Mouse (Mus musculus): ENCODE results near the gene Zfp300. TPM values are rescaled to one million over a fixed set of nuclear protein-coding genes. Genes with fewer than 3 reads are reported as not detected.

Gene Zfp300
- 0.58 and 0.77 TPM in 2 replicates for polyA plus RNA-seq (2015; fragmentation: Nextera tagmentation; extraction: Ambion mirVana)

GRCm38 (mm10) chrX:21088983-21089866 is at the start of gene Zfp300:
Gene Zfp300 (minus strand): TSS chrX:21089527.
- WGBS, result 16% methylated on average over 27 of the region's 27 CpGs
- peak; percentile 58 for ATAC-seq (replicated peaks; ENCODE audit: insufficient number of reproducible peaks, insufficient read depth, low FRiP score, low read depth)
- H3K4me3 ChIP-seq, result peak within 1 kb of the TSS; percentile 54
- H3K4me2 ChIP-seq, result peak within 1 kb of the TSS; percentile 67
- no peaks in the 10 kb centered on the region for H3K4me1 ChIP-seq (replicated peaks)
- no peaks in the 10 kb centered on the region for H3K27me3 ChIP-seq
- no peaks in the 10 kb centered on the region for H3K9me3 ChIP-seq (replicated peaks)
- 0 out of 2 replicates have a peak within 1 kb of the TSS, but pooled peaks have one; percentile 36 for H3K9ac ChIP-seq
- no peaks in the 10 kb centered on the region for H3K36me3 ChIP-seq
- peak within 1 kb of the TSS; percentile 68 for H3K27ac ChIP-seq

DNA sequence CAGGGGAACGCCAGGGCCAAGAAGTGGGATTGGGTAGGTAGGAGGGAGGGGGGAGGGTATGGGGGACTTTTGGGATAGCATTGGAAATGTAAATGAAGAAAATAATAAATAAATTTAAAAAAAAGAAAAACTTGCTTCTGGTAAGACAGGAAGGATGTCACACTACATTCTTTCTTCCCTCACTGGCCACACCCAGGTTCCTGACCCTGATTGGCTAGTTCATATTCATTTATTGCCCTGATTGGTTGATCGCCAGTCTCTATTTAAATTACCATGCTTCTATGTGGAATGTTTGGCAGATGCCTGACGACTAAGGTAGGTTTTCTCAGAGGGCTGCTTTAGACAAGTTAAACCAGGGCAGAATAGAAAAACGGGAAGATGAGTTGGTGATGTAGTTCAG is 26.2 kb upstream of the Zfp300 start, which contains the start of gene Ssxa1:
Gene Ssxa1 (plus strand): TSS at position 301 of the 400 bp plus-strand sequence.
- H3K36me3 ChIP-seq, result no peaks in the 10 kb centered on the region
- no peaks in the 10 kb centered on the region for H3K9me3 ChIP-seq (replicated peaks)
- H3K27me3 ChIP-seq, result no peaks in the 10 kb centered on the region
- no peak within 1 kb of the TSS for H3K9ac ChIP-seq
- no peak within 1 kb of the TSS for H3K4me2 ChIP-seq
- no peak within 1 kb of the TSS for H3K4me3 ChIP-seq
- WGBS, result 70% methylated on average over 4 of the region's 4 CpGs
- no peak for ATAC-seq (replicated peaks; ENCODE audit: insufficient number of reproducible peaks, insufficient read depth, low FRiP score, low read depth)
- no peak within 1 kb of the TSS for H3K27ac ChIP-seq
- no peaks in the 10 kb centered on the region for H3K4me1 ChIP-seq (replicated peaks)

- Histone ChIP-seq H3K4me1 (replicated peaks) (no peaks in the 10 kb centered on the region), H3K4me3 (peak overlapping the region; percentile 54), H3K4me2 (peak overlapping the region; percentile 67), H3K9me3 (replicated peaks) (no peaks in the 10 kb centered on the region), H3K27ac (peak overlapping the region; percentile 68; the same call in 1 of the 2 replicates), H3K27me3 (no peaks in the 10 kb centered on the region), H3K9ac (no peak overlapping the region), H3K36me3 (no peaks in the 10 kb centered on the region)
- no peak for ATAC-seq (replicated peaks; ENCODE audit: insufficient number of reproducible peaks, insufficient read depth, low FRiP score, low read depth)
- WGBS, result 51% methylated on average over 7 of the region's 7 CpGs
Measured at GRCm38 (mm10) chrX:21089867-21090239, 526 bp upstream of the Zfp300 start.

GRCm38 (mm10) chrX:21088645-21088982 is 713 bp downstream of the Zfp300 start:
- no peaks in the 10 kb centered on the region for H3K27me3 ChIP-seq

DNA sequence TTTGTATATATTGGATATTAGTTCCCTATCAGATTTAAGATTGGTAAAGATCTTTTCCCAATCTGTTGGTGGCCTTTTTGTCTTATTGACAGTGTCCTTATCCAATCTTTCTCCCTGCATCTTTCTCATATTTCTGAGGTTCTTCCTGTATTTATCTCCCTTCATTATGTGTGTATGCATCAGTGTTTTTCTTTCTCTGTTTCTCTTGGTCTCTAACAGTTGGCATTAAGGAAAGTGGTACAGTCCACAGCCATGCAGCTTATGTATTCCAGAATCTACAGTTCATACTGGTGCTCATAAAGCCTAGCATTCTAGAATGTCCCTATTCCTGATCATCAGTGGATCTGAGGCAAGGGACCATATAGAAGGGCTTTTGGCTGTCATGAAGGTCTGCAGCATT is 21.2 kb downstream of the Zfp300 start, which contains the start of gene Spaca5:
Gene Spaca5 (plus strand): TSS at position 301 of the 400 bp plus-strand sequence.
- H3K9ac ChIP-seq, result no peak within 1 kb of the TSS
- no peaks in the 10 kb centered on the region for H3K27me3 ChIP-seq
- H3K36me3 ChIP-seq, result no peaks in the 10 kb centered on the region
- no peaks in the 10 kb centered on the region for H3K9me3 ChIP-seq (replicated peaks)
- H3K4me1 ChIP-seq (replicated peaks), result no peaks in the 10 kb centered on the region
- no peak within 1 kb of the TSS for H3K27ac ChIP-seq
- no peak for ATAC-seq (replicated peaks; ENCODE audit: insufficient number of reproducible peaks, insufficient read depth, low FRiP score, low read depth)
- no peak within 1 kb of the TSS for H3K4me3 ChIP-seq
- no peak within 1 kb of the TSS for H3K4me2 ChIP-seq

More at GRCm38 (mm10) chrX:21088645-21088982, 713 bp downstream of the Zfp300 start:
- no peaks in the 10 kb centered on the region for H3K9me3 ChIP-seq (replicated peaks)
- H3K36me3 ChIP-seq, result no peaks in the 10 kb centered on the region
- H3K4me1 ChIP-seq (replicated peaks), result no peaks in the 10 kb centered on the region
- H3K9ac ChIP-seq, result 0 out of 2 replicates have a peak overlapping the region, but pooled peaks have one; percentile 19
- H3K4me3 ChIP-seq, result peak overlapping the region; percentile 54
- 34% methylated on average over 6 of the region's 6 CpGs for WGBS
- H3K27ac ChIP-seq, result peak overlapping the region; percentile 68
- ATAC-seq (replicated peaks; ENCODE audit: insufficient number of reproducible peaks, insufficient read depth, low FRiP score, low read depth), result no peak
- peak overlapping the region; percentile 67 for H3K4me2 ChIP-seq

DNA sequence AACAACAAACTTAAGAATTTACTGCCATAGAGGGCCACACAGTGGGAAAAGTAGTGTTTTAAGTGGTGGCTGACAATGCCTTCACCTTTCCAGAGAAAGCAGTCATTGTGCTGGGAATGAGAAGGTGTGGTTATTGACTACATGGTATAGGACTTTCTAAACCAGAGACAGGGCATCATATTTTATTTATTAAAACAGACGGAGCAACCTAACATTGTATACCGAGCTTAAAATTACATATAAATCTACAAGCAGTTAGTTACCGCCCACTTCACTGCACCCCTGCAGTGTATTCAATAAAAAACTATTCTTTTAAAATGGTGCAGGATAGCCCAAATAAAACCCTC is 26.8 kb downstream of the Zfp300 start:
- no peaks in the 10 kb centered on the region for H3K4me1 ChIP-seq (replicated peaks)
- H3K9me3 ChIP-seq (replicated peaks), result no peaks in the 10 kb centered on the region
- peak overlapping the region; percentile 42 for H3K4me2 ChIP-seq
- no peak for ATAC-seq (replicated peaks; ENCODE audit: insufficient number of reproducible peaks, insufficient read depth, low FRiP score, low read depth)
- no peaks in the 10 kb centered on the region for H3K36me3 ChIP-seq
- no peak overlapping the region for H3K27ac ChIP-seq
- H3K27me3 ChIP-seq, result no peaks in the 10 kb centered on the region
- no peak overlapping the region for H3K9ac ChIP-seq
- 73% methylated on average over 3 of the region's 3 CpGs for WGBS
- peak overlapping the region; percentile 63 for H3K4me3 ChIP-seq

GRCm38 (mm10) chrX:21061866-21062543 is 27.3 kb downstream of the Zfp300 start, which contains the start of gene Zfp182:
Gene Zfp182 (minus strand): TSS chrX:21062316.
- H3K4me1 ChIP-seq (replicated peaks), result no peaks in the 10 kb centered on the region
- peak within 1 kb of the TSS; percentile 63 for H3K4me3 ChIP-seq
- peak within 1 kb of the TSS; percentile 42 for H3K9ac ChIP-seq
- H3K27ac ChIP-seq, result no peak within 1 kb of the TSS
- H3K4me2 ChIP-seq, result peak within 1 kb of the TSS; percentile 51
- peak; percentile 83 for ATAC-seq (replicated peaks; ENCODE audit: insufficient number of reproducible peaks, insufficient read depth, low FRiP score, low read depth)
- no peaks in the 10 kb centered on the region for H3K36me3 ChIP-seq
- 13% methylated on average over 25 of the region's 25 CpGs for WGBS
- H3K9me3 ChIP-seq (replicated peaks), result no peaks in the 10 kb centered on the region
- no peaks in the 10 kb centered on the region for H3K27me3 ChIP-seq

DNA sequence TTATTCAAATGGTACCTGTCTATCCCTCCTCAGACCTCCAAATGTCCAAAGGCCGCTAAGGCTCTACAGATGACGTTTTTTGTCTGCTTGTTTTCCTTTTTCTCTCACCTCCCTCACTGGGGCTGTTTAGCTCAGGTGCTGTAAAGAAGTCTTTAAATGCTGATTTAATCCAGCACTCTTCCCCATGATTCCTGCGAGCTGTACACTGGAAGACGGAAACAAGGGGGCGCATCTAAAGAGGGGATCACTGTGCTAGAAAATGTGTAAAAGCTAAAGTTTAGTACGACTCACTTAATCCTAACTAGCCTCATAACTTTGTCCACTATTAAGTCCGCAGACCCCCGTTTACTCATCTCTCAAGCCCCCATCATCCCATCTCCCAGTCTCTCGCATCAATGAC is 27.9 kb downstream of the Zfp300 start:
- H3K9me3 ChIP-seq (replicated peaks), result no peaks in the 10 kb centered on the region
- H3K27ac ChIP-seq, result no peak overlapping the region
- peak; percentile 10; the same call in 1 of the 2 replicates for ATAC-seq (replicated peaks; ENCODE audit: insufficient number of reproducible peaks, insufficient read depth, low FRiP score, low read depth)
- H3K4me1 ChIP-seq (replicated peaks), result no peaks in the 10 kb centered on the region
- H3K27me3 ChIP-seq, result no peaks in the 10 kb centered on the region
- peak overlapping the region; percentile 42 for H3K9ac ChIP-seq
- peak overlapping the region; percentile 51 for H3K4me2 ChIP-seq
- no peaks in the 10 kb centered on the region for H3K36me3 ChIP-seq
- 26% methylated on average over 9 of the region's 9 CpGs for WGBS
- H3K4me3 ChIP-seq, result peak overlapping the region; percentile 63

Other genes with a start within 250 kb of the Zfp300 start
- 25.2 and 25.6 TPM in 2 replicates for gene Timp1, start 219.4 kb downstream of the Zfp300 start, polyA plus RNA-seq (2015; fragmentation: Nextera tagmentation; extraction: Ambion mirVana)
- 0.25 and 0.77 TPM in 2 replicates for gene Syn1, start 168.5 kb downstream of the Zfp300 start, polyA plus RNA-seq (2015; fragmentation: Nextera tagmentation; extraction: Ambion mirVana)
- gene Cfp, start 158.0 kb downstream of the Zfp300 start, polyA plus RNA-seq (2015; fragmentation: Nextera tagmentation; extraction: Ambion mirVana), result 3.1 and 5.6 TPM in 2 replicates
- 10.1 and 11.8 TPM in 2 replicates for gene Elk1, start 138.9 kb downstream of the Zfp300 start, polyA plus RNA-seq (2015; fragmentation: Nextera tagmentation; extraction: Ambion mirVana)
- 44.8 and 47.7 TPM in 2 replicates for gene Uxt, start 127.5 kb downstream of the Zfp300 start, polyA plus RNA-seq (2015; fragmentation: Nextera tagmentation; extraction: Ambion mirVana)
- gene Zfp182, start 27.2 kb downstream of the Zfp300 start, polyA plus RNA-seq (2015; fragmentation: Nextera tagmentation; extraction: Ambion mirVana), result 4.4 and 4.5 TPM in 2 replicates
- not detected in 2 replicates for gene Spaca5, start 21.1 kb downstream of the Zfp300 start, polyA plus RNA-seq (2015; fragmentation: Nextera tagmentation; extraction: Ambion mirVana)
- gene Ssxa1, start 26.3 kb upstream of the Zfp300 start, polyA plus RNA-seq (2015; fragmentation: Nextera tagmentation; extraction: Ambion mirVana), result not detected in 2 replicates
- gene Gm21876, start 86.1 kb upstream of the Zfp300 start, polyA plus RNA-seq (2015; fragmentation: Nextera tagmentation; extraction: Ambion mirVana), result not detected in 2 replicates